Mouse (Mus musculus) adrenal gland, postnatal 25 days (tissue): ENCODE measurements around the gene Ptprb. TPM values are rescaled to one million over a fixed set of nuclear protein-coding genes. Genes with fewer than 3 reads are reported as not detected.

Experiments used
- DNase-seq: peaks from one replicate; pipeline ENCODE4 v3.0.0; 2021; ENCODE audit warnings: mixed read lengths
- total RNA-seq: library from RNA; stranded (reverse); gene quantifications from 2 replicates; pipeline ENCODE4 v1.2.3, GENCODE M21; 2021

Ptprb gene
- total RNA-seq, 1 experiment from 2014 or later = 42.3 TPM

GRCm38 (mm10) chr10:116297854-116298253 is 22.5 kb downstream of the Ptprb start:
- no peak for DNase-seq

- no peak for DNase-seq
These were observed 25.5 kb downstream of the Ptprb start for GRCm38 (mm10) chr10:116300824-116301223.

GRCm38 (mm10) chr10:116301258-116301657 is 25.9 kb downstream of the Ptprb start:
- DNase-seq = peak; percentile 43

GRCm38 (mm10) chr10:116304355-116304754 is 29.0 kb downstream of the Ptprb start:
- DNase-seq = no peak

GRCm38 (mm10) chr10:116309460-116309859 is 34.1 kb downstream of the Ptprb start:
- no peak for DNase-seq

GRCm38 (mm10) chr10:116310516-116311210 is 35.3 kb downstream of the Ptprb start:
- DNase-seq = no peak

- DNase-seq = peak; percentile 82
These were observed 43.9 kb downstream of the Ptprb start for GRCm38 (mm10) chr10:116319246-116319645.

- DNase-seq = no peak
These were observed 53.8 kb downstream of the Ptprb start for GRCm38 (mm10) chr10:116329086-116329485.

GRCm38 (mm10) chr10:116330458-116330857 is 55.1 kb downstream of the Ptprb start:
- peak; percentile 67 for DNase-seq

GRCm38 (mm10) chr10:116330961-116331510 is 55.7 kb downstream of the Ptprb start:
- DNase-seq = no peak

GRCm38 (mm10) chr10:116333666-116334065 is 58.3 kb downstream of the Ptprb start:
- no peak for DNase-seq

- DNase-seq = no peak
These were observed 58.8 kb downstream of the Ptprb start for GRCm38 (mm10) chr10:116334120-116334519.

- DNase-seq = no peak
These were observed 60.0 kb downstream of the Ptprb start for GRCm38 (mm10) chr10:116335328-116335727.

GRCm38 (mm10) chr10:116341194-116341593 is 65.9 kb downstream of the Ptprb start:
- no peak for DNase-seq

GRCm38 (mm10) chr10:116346618-116347184 is 71.4 kb downstream of the Ptprb start:
- no peak for DNase-seq

GRCm38 (mm10) chr10:116349004-116349403 is 73.7 kb downstream of the Ptprb start:
- DNase-seq = no peak

- no peak for DNase-seq
These were observed 75.2 kb downstream of the Ptprb start for GRCm38 (mm10) chr10:116350532-116350931.

GRCm38 (mm10) chr10:116354372-116354771 is 79.0 kb downstream of the Ptprb start:
- DNase-seq = no peak

- no peak for DNase-seq
These were observed 86.9 kb downstream of the Ptprb start for GRCm38 (mm10) chr10:116362181-116362580.

- DNase-seq = no peak
These were observed 87.3 kb downstream of the Ptprb start for GRCm38 (mm10) chr10:116362645-116363044.

- DNase-seq = no peak
These were observed 89.4 kb downstream of the Ptprb start for GRCm38 (mm10) chr10:116364759-116365158.

GRCm38 (mm10) chr10:116370991-116371725 is 95.8 kb downstream of the Ptprb start:
- no peak for DNase-seq

- DNase-seq = no peak
These were observed 98.8 kb downstream of the Ptprb start for GRCm38 (mm10) chr10:116374111-116374510.
